Mouse (Mus musculus): Measurements from ENCODE around the gene Btnl10.

DNA sequence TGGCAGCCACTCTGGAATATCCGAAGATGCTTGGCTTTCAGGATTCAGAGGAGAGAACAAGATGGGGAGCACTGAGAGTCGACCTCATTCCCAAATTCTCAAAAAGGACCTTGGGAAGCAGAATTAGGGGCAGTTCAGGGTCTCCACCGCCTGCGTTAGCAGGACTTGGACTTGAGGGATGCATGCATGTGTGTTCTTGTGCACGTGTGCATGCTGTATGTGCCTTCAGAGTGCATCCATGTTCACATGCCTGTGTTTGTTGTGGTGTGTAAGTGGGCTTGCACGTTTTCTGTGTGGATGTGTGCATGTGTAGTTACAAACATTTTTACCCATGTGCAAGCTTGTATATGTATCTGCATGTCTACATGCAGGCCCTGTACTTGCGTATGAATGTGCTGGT is 46.5 kb downstream of the Btnl10 start:
- TF ChIP-seq POLR2A (IDR thresholded peaks at IDR 0.05; ENCODE audit: insufficient read depth, low read depth, low read length) (no peak), CTCF (IDR thresholded peaks at IDR 0.05; ENCODE audit: insufficient read depth, low read depth, low read length) (no peak)
